Mouse (Mus musculus) cortical plate, adult 2 months (tissue): Measurements from ENCODE around the gene Hprt. TPM values are rescaled to one million over a fixed set of nuclear protein-coding genes. Genes with fewer than 3 reads are reported as not detected.
A peak's percentile ranks its signal among the peaks of the same experiment; 100 is the strongest.

ENCODE experiments used
- H3K27ac ChIP-seq: fragments of 200-500 bp; 2 replicates; pipeline ENCODE4 v1.5.1; 2012; ENCODE audit warnings: low read length, control low read depth, inconsistent platforms; ENCODE audit not compliant: insufficient read depth
- H3K4me1 ChIP-seq: fragments of 200-500 bp; 2 replicates; pipeline ENCODE4 v1.6.1; 2011; ENCODE audit warnings: low read length; ENCODE audit not compliant: control insufficient read depth, insufficient read depth
- H3K4me3 ChIP-seq: fragments of 200-500 bp; 2 replicates; pipeline ENCODE4 v1.5.1; 2011; ENCODE audit warnings: mild to moderate bottlenecking, low read length, control low read depth; ENCODE audit not compliant: insufficient read depth
- CTCF ChIP-seq: fragments of 200-500 bp; IDR thresholded peaks from 2 replicates; pipeline ENCODE4 v1.5.1; 2011; ENCODE audit warnings: mild to moderate bottlenecking, control low read depth, low read length; ENCODE audit not compliant: insufficient read depth; ENCODE audit errors: extremely low read depth
- POLR2A ChIP-seq: fragments of 200-500 bp; IDR thresholded peaks from 2 replicates; pipeline ENCODE4 v1.6.1; 2011; ENCODE audit warnings: mild to moderate bottlenecking, low read length, control low read depth; ENCODE audit not compliant: insufficient read depth; ENCODE audit errors: extremely low read depth
- polyA plus RNA-seq: library from polyadenylated mRNA; depleted of rRNA; stranded (reverse); fragments of >200 nt; gene quantifications from 2 replicates; pipeline ENCODE4 v1.2.3, GENCODE M21; 2012; rRNA removed

Gene Hprt
- polyA plus RNA-seq, 1 experiment, result 165 TPM

- Histone ChIP-seq H3K27ac (no peak overlapping the region), H3K4me3 (no peak overlapping the region), H3K4me1 (no peaks in the 10 kb centered on the region)
- TF ChIP-seq POLR2A (no peak), CTCF (no peak)
These were observed 67.8 kb downstream of the Hprt start for GRCm38 (mm10) chrX:53055771-53056170.

- H3K27ac ChIP-seq, result no peak overlapping the region
- TF ChIP-seq POLR2A, result no peak
- TF ChIP-seq CTCF, result no peak
These were observed 68.7 kb downstream of the Hprt start for GRCm38 (mm10) chrX:53056627-53057026.

GRCm38 (mm10) chrX:53057054-53057759 is 69.3 kb downstream of the Hprt start:
- TF ChIP-seq POLR2A, result no peak
- no peak for TF ChIP-seq CTCF
- peak overlapping the region; percentile 38 for H3K4me3 ChIP-seq
- no peak overlapping the region for H3K27ac ChIP-seq
- no peaks in the 10 kb centered on the region for H3K4me1 ChIP-seq

More at GRCm38 (mm10) chrX:53056627-53057026, 68.7 kb downstream of the Hprt start:
- H3K4me1 ChIP-seq, result no peaks in the 10 kb centered on the region
- H3K4me3 ChIP-seq, result peak overlapping the region; percentile 38

GRCm38 (mm10) chrX:53057760-53058090 is 69.8 kb downstream of the Hprt start:
- TF ChIP-seq POLR2A, result no peak
- no peak for TF ChIP-seq CTCF
- H3K27ac ChIP-seq, result no peak overlapping the region
- H3K4me1 ChIP-seq, result no peaks in the 10 kb centered on the region
- H3K4me3 ChIP-seq, result peak overlapping the region; percentile 8; the same call in 1 of the 2 replicates

- Histone ChIP-seq H3K4me3 (no peak overlapping the region), H3K4me1 (no peaks in the 10 kb centered on the region), H3K27ac (no peak overlapping the region)
- TF ChIP-seq CTCF, result no peak
- no peak for TF ChIP-seq POLR2A
These were observed 70.7 kb downstream of the Hprt start for GRCm38 (mm10) chrX:53058459-53059280.

GRCm38 (mm10) chrX:53059426-53060007 is 71.6 kb downstream of the Hprt start:
- H3K27ac ChIP-seq, result no peak overlapping the region
- TF ChIP-seq CTCF (no peak), POLR2A (no peak)
- H3K4me3 ChIP-seq, result no peak overlapping the region
- H3K4me1 ChIP-seq, result no peaks in the 10 kb centered on the region

GRCm38 (mm10) chrX:53064406-53064805 is 76.5 kb downstream of the Hprt start:
- no peak overlapping the region for H3K4me3 ChIP-seq
- no peak overlapping the region for H3K27ac ChIP-seq
- TF ChIP-seq POLR2A, result no peak

More at GRCm38 (mm10) chrX:53064406-53064805, 76.5 kb downstream of the Hprt start:
- H3K4me1 ChIP-seq, result no peaks in the 10 kb centered on the region

Other genes with a start within 250 kb of the Hprt start
- gene Ccdc160, start 196.9 kb upstream of the Hprt start, polyA plus RNA-seq, result 1.8 and 2.3 TPM in 2 replicates
- 11.8 and 12.9 TPM in 2 replicates for gene Phf6, start 75.9 kb upstream of the Hprt start, polyA plus RNA-seq